Mouse (Mus musculus) megakaryocyte, adult 5-6 weeks (primary cell): ENCODE data around the gene Nalcn. TPM values are rescaled to one million over a fixed set of nuclear protein-coding genes. Genes with fewer than 3 reads are reported as not detected.

ENCODE experiments used
- ATAC-seq: 2 replicates; pipeline ENCODE4 v1.8.0; 2016; ENCODE audit warnings: mild to moderate bottlenecking, inconsistent platforms; ENCODE audit not compliant: poor library complexity, severe bottlenecking
- total RNA-seq, 2 experiments: library from RNA; stranded (forward) in 1 of 2; stranded (reverse) in 1 of 2; fragments of 153-499, 151-499 nt in 1 of 2; fragments of 221-1000, 200-1000 nt in 1 of 2; gene quantifications; 2 replicates each; pipeline versions ENCODE4 v1.2.3 to v1.2.4; 2015 to 2017

Nalcn gene
- total RNA-seq, 2 experiments from 2014 or later, result not detected

DNA sequence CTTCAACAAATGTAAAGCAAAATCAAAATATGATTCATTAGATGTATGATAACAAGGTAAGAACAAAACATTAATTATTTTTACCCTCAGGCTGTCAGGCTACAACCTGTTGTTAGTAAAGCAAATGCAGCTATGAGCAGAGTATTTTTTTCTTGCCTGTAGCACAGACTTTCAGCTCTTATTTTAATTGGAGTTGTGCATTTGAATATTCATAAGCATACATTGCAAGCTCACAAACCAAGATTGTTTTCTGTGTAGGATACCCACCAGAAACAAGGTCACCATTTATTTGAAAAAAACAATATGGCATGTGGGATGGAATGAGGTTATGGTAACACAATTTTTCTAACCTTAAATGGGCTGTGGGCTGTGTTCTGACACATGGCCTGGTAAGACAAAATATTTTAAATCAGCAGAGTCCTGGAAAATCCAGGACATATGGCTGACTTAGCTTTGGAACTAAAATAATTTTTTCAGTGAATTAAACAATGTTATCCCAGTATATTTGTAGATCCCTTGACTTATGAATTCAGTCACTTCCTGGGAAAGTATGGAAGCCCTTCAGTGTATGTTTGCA is 394.2 kb downstream of the Nalcn start:
- no peak for ATAC-seq

Other genes with a start within 250 kb of the Nalcn start
- not detected in 2 replicates for gene Itgbl1, start 32.8 kb upstream of the Nalcn start, total RNA-seq (2015)
- gene Itgbl1, start 32.8 kb upstream of the Nalcn start, total RNA-seq (2017), result not detected in 2 replicates